Mouse (Mus musculus) liver, adult 2 months (tissue): ENCODE results near the gene Patz1.

Experiments
- CTCF ChIP-seq: fragments of 200-500 bp; IDR thresholded peaks from 2 replicates; pipeline ENCODE4 v1.5.1; 2011; ENCODE audit warnings: low read depth, low read length, control low read depth
- POLR2A ChIP-seq: fragments of 200-500 bp; IDR thresholded peaks from 2 replicates; pipeline ENCODE4 v1.6.1; 2011; ENCODE audit warnings: low read length, control low read depth; ENCODE audit not compliant: insufficient read depth; ENCODE audit errors: extremely low read depth

DNA sequence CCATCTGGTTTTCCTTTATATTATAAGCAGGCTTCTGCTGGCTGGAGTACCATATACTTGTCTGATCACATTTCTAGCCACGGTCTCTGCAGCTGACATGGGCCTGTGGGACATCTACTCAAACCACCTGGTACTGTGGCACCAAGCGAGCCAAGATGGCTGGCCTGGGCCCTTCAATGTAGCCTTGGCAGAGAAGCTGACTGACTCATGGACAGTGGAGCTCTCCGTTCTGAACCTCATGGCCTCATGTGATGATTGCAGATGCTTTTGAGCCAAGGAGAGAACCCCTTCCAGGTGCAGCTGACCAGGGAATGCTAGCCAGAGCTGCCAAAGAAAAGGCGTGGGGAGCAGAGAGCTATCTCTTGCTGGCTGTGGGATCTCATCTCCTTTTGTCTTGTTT is 17.1 kb downstream of the Patz1 start:
- no peak for TF ChIP-seq CTCF
- no peak for TF ChIP-seq POLR2A
